Mouse (Mus musculus): ENCODE results near the gene Dgke. TPM values are rescaled to one million over a fixed set of nuclear protein-coding genes. Genes with fewer than 3 reads are reported as not detected.
"Not testable (repeated sequence)": the region's sequence is repeated elsewhere in the genome, so short reads cannot be mapped to it uniquely, and the experiment has no call there.

Dgke gene
- total RNA-seq, 4 experiments from 2014 or later = 50.3 to 60.2 (median 53.3) TPM

- DNase-seq (ENCODE audit: low spot score in 2 of 2) = peak in 1 of 2 experiments; percentile 21
These were observed 8.2 kb upstream of the Dgke start for GRCm38 (mm10) chr11:89074783-89075413.

GRCm38 (mm10) chr11:89073541-89073940, 6.9 kb upstream of the Dgke start, which contains the start of gene Gm525:
Gene Gm525, plus strand, starts transcription at chr11:89073841.
- DNase-seq (ENCODE audit: low spot score in 2 of 2) = no peak

- no peak for DNase-seq (ENCODE audit: low spot score in 2 of 2)
These were observed 4.9 kb upstream of the Dgke start for GRCm38 (mm10) chr11:89071522-89071921.

GRCm38 (mm10) chr11:89069303-89069702, 2.7 kb upstream of the Dgke start:
- no peak for DNase-seq (ENCODE audit: low spot score in 2 of 2)

- no peak for DNase-seq (ENCODE audit: low spot score in 2 of 2)
These were observed 2.0 kb upstream of the Dgke start for GRCm38 (mm10) chr11:89068649-89069048.

- no peak for DNase-seq (ENCODE audit: low spot score in 2 of 2)
These were observed 1.3 kb upstream of the Dgke start for GRCm38 (mm10) chr11:89067871-89068490.

- no peak for DNase-seq (ENCODE audit: low spot score in 2 of 2)
These were observed 712 bp upstream of the Dgke start for GRCm38 (mm10) chr11:89067301-89067822.

- DNase-seq (ENCODE audit: low spot score in 2 of 2) = no peak
These were observed 524 bp downstream of the Dgke start for GRCm38 (mm10) chr11:89066126-89066525.

GRCm38 (mm10) chr11:89065297-89065696, 1.4 kb downstream of the Dgke start:
- no peak for DNase-seq (ENCODE audit: low spot score in 2 of 2)

- no peak for DNase-seq (ENCODE audit: low spot score in 2 of 2)
These were observed 2.3 kb downstream of the Dgke start for GRCm38 (mm10) chr11:89064312-89064711.

- no peak for DNase-seq (ENCODE audit: low spot score in 2 of 2)
These were observed 5.3 kb downstream of the Dgke start for GRCm38 (mm10) chr11:89061362-89061761.

GRCm38 (mm10) chr11:89060423-89061089, 6.1 kb downstream of the Dgke start:
- peak; percentile 74 to 93 for DNase-seq (ENCODE audit: low spot score in 2 of 2)

GRCm38 (mm10) chr11:89059919-89060422, 6.7 kb downstream of the Dgke start:
- peak; percentile 23 to 25 for DNase-seq (ENCODE audit: low spot score in 2 of 2)

- no peak for DNase-seq (ENCODE audit: low spot score in 2 of 2)
These were observed 8.0 kb downstream of the Dgke start for GRCm38 (mm10) chr11:89058515-89059270.

GRCm38 (mm10) chr11:89055931-89056690, 10.5 kb downstream of the Dgke start:
- DNase-seq (ENCODE audit: low spot score in 2 of 2) = no peak

- no peak for DNase-seq (ENCODE audit: low spot score in 2 of 2)
These were observed 14.9 kb downstream of the Dgke start for GRCm38 (mm10) chr11:89051767-89052166.

GRCm38 (mm10) chr11:89046021-89046420, 20.6 kb downstream of the Dgke start:
- DNase-seq (ENCODE audit: low spot score in 2 of 2) = no peak

GRCm38 (mm10) chr11:89045501-89045900, 21.1 kb downstream of the Dgke start:
- DNase-seq (ENCODE audit: low spot score in 2 of 2) = not testable (repeated sequence)

- no peak for DNase-seq (ENCODE audit: low spot score in 2 of 2)
These were observed 23.6 kb downstream of the Dgke start for GRCm38 (mm10) chr11:89043046-89043445.

GRCm38 (mm10) chr11:89041073-89041472, 25.6 kb downstream of the Dgke start:
- DNase-seq (ENCODE audit: low spot score in 2 of 2) = not testable (repeated sequence)

- peak; percentile 34 to 37 for DNase-seq (ENCODE audit: low spot score in 2 of 2)
These were observed 27.3 kb downstream of the Dgke start for GRCm38 (mm10) chr11:89039325-89039724.
